Mouse (Mus musculus): ENCODE measurements around the gene Inpp5b.

GRCm38 (mm10) chr4:124703406-124703805, 38.2 kb upstream of the Inpp5b start:
- no peak for TF ChIP-seq CTCF (IDR thresholded peaks at IDR 0.05; ENCODE audit: low read depth, low read length)
- TF ChIP-seq POLR2A (IDR thresholded peaks at IDR 0.05; ENCODE audit: extremely low read depth, insufficient read depth, low read length), result no peak
